Mouse (Mus musculus): Measurements from ENCODE around the gene Esr2. TPM values are rescaled to one million over a fixed set of nuclear protein-coding genes. Genes with fewer than 3 reads are reported as not detected.

The Esr2 gene
- polyA plus RNA-seq, 1 experiment from 2014 or later, result 0.08 TPM

DNA sequence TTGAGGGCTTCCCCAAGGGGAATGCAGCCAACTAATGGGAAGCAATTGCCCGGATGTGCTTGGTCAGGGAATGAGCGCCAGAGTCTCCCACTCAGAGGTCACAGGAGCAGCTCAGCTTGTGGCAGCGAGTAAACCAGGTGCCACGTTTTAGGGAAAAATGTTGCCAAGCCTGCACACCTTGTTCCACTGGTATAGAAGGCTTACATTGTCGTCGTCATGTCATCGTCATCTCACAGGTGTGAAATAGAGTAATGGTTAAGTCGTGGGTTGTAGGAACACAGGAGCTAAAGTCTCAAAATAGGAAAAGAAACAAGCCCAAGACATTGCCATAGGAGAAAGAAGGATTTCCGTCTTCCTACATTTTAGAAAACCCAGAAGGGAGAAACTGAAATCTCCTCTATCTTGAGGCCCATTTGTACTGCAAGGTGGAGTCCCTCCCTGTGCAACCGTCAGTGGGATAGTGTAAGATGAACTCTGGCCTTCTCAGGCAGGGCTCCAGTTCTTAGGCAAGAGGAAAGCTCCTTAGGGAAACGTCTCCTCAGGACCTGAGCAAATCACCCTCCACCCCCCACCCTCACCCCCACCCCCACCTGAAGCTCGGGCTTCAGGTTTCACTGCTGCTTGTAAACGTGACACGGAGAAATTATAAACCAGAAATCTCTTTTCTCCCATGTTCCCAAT is 96.0 kb downstream of the Esr2 start:
- Histone ChIP-seq H3K4me2 (replicated peaks) (peak overlapping the region; percentile 56), H3K4me3 (replicated peaks; ENCODE audit: low read length) (peak overlapping the region; percentile 44)

DNA sequence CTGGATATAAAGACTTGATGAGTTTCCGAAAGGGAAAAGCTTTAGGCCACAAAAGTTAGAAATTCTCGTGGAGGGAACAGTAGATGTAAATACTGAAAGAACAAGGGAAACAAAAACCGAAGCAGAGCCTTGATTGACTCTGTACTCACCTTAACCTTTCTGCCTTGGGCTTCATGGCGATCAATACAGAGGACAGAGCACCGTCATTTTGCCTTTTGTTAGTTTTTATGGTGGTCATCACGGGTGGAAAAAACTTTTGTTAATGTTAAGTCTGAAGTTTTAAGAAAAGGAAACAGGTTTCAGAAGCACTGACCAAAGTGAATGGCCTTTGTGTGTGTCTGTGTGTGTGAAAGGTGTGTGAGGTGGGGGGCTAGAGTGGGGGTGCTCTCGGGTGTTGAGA is 103.1 kb downstream of the Esr2 start:
- H3K36me3 ChIP-seq (replicated peaks; ENCODE audit: control insufficient read depth, insufficient read depth), result peaks cover 16% of the 10 kb centered on the region
- DNase-seq (ENCODE audit: low spot score) (no peak), ATAC-seq (ENCODE audit: low FRiP score) (no peak)
- no peaks in the 10 kb centered on the region for H3K9me3 ChIP-seq (ENCODE audit: control insufficient read depth, low read length)
- H3K4me3 ChIP-seq (replicated peaks; ENCODE audit: low read length), result no peak overlapping the region
- H3K4me2 ChIP-seq (replicated peaks), result no peak overlapping the region
- no peaks in the 10 kb centered on the region for H3K27me3 ChIP-seq (ENCODE audit: control insufficient read depth, insufficient read depth, low read length)
- H3K9ac ChIP-seq, result no peak overlapping the region
- no peak overlapping the region for H3K27ac ChIP-seq
- 28% methylated on average over 7 of the region's 7 CpGs for WGBS
- H3K4me1 ChIP-seq (replicated peaks; ENCODE audit: control insufficient read depth, insufficient read depth, low read length), result 0 out of 2 replicates have a peak, but pooled peaks cover 6% of the 10 kb centered on the region

More for the DNA sequence above, 96.0 kb downstream of the Esr2 start:
- WGBS, result 43% methylated on average over 14 of the region's 14 CpGs
- peak overlapping the region; percentile 94 for H3K27ac ChIP-seq
- H3K36me3 ChIP-seq (replicated peaks; ENCODE audit: control insufficient read depth, insufficient read depth), result no peaks in the 10 kb centered on the region; the same call in none of the 2 replicates
- H3K4me1 ChIP-seq (replicated peaks; ENCODE audit: control insufficient read depth, insufficient read depth, low read length), result peaks cover 22% of the 10 kb centered on the region
- H3K27me3 ChIP-seq (ENCODE audit: control insufficient read depth, insufficient read depth, low read length), result no peaks in the 10 kb centered on the region
- ATAC-seq (ENCODE audit: low FRiP score) (no peak; the same call in 1 of the 2 replicates), DNase-seq (ENCODE audit: low spot score) (peak; percentile 35)
- H3K9ac ChIP-seq, result peak overlapping the region; percentile 69
- H3K9me3 ChIP-seq (ENCODE audit: control insufficient read depth, low read length), result no peaks in the 10 kb centered on the region

DNA sequence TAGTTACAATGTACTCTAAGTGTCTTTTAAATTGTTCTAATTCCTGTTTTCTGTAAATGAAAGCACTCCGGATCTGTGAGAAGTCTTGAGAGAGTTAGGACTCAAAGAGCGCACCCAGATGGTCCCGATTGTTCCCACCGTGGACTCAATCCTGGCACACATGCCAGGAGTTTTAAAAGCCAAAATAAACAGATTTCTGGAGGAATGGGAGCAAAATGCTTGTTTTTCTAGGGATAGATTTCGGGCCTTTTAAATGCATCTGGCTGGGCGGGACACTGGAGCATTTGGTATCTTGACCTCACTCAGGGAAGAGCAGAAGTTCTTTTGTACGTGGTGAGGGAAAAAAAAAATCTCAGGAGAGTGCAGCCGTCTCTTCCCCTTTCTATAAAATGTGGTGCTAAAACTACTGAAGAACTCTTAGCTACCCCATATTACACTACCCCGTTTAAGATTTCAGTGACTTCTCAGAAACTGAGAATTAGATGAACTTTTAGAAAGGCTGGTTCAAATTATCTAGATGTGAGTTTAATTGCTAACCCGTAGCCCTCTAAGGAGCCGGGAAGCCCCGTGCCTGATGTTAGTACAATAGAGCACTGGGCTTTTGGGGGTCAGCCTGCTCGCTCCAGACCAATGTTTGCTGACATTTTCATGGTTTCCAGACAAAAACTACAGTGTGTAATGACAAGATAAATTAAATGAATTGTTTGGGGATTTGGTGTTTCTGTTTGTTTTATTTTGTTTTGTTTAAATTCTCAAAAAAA is 103.8 kb downstream of the Esr2 start:
- DNase-seq (ENCODE audit: low spot score), result no peak
- Histone ChIP-seq H3K9me3 (ENCODE audit: control insufficient read depth, low read length) (no peaks in the 10 kb centered on the region), H3K4me3 (replicated peaks; ENCODE audit: low read length) (no peak overlapping the region), H3K4me1 (replicated peaks; ENCODE audit: control insufficient read depth, insufficient read depth, low read length) (0 out of 2 replicates have a peak, but pooled peaks cover 6% of the 10 kb centered on the region), H3K4me2 (replicated peaks) (no peak overlapping the region), H3K9ac (no peak overlapping the region), H3K36me3 (replicated peaks; ENCODE audit: control insufficient read depth, insufficient read depth) (peaks cover 16% of the 10 kb centered on the region), H3K27ac (no peak overlapping the region), H3K27me3 (ENCODE audit: control insufficient read depth, insufficient read depth, low read length) (no peaks in the 10 kb centered on the region)
- no peak for ATAC-seq (ENCODE audit: low FRiP score)
- 14% methylated on average over 13 of the region's 13 CpGs for WGBS

DNA sequence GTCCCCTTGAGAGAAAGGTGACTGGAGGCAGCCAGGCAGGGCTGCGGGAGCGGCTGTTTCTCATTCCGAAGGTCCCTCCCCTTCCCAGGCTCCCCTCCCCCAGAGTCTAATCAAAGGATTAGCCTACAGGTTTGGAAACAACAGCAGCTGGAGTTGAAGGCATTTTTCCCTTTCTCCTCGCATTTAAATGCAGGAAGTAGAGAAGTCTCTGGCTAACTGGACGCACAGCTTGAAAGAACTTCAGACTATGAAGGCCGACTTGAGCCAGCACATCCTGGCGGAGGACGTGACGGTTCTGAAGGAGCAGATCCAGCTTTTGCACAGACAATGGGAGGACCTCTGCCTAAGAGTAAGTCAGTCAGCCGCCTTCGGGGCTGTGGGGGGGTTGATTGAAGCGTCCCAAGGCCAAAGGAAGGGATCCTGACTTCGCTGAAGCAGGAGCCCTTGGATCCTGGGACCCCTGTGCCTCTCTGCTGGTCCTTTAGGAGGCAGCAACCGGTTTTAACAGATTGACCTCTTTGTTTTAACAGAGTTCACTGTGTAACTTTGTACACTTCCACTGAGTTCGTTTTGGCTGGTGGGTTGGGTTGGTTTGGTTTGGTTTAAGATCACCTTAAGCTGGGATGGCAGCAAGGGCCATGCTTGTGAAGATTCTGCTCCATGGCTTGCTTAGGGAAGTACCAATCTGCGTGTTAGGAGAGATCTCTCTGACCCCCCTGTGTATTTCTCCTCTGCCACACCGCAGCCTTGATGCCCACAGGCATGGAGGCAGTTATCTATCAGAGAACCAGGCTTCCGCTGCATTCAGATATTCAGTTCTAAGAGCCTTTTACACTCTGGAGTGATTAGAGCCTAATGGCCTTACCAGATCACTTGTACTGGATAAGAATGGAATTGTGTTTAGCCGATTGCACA is 104.9 kb downstream of the Esr2 start:
- Histone ChIP-seq H3K9me3 (ENCODE audit: control insufficient read depth, low read length) (no peaks in the 10 kb centered on the region), H3K9ac (no peak overlapping the region), H3K4me1 (replicated peaks; ENCODE audit: control insufficient read depth, insufficient read depth, low read length) (0 out of 2 replicates have a peak, but pooled peaks cover 6% of the 10 kb centered on the region), H3K27ac (no peak overlapping the region), H3K36me3 (replicated peaks; ENCODE audit: control insufficient read depth, insufficient read depth) (peaks cover 16% of the 10 kb centered on the region), H3K4me3 (replicated peaks; ENCODE audit: low read length) (no peak overlapping the region), H3K4me2 (replicated peaks) (peak overlapping the region; percentile 8; the same call in 1 of the 2 replicates), H3K27me3 (ENCODE audit: control insufficient read depth, insufficient read depth, low read length) (no peaks in the 10 kb centered on the region)
- DNase-seq (ENCODE audit: low spot score) (no peak), ATAC-seq (ENCODE audit: low FRiP score) (no peak)
- WGBS, result 12% methylated on average over 19 of the region's 19 CpGs

Other genes starting within 250 kb of the Esr2 start
- gene Tex21, start 69.5 kb upstream of the Esr2 start, polyA plus RNA-seq (2014; fragmentation: Nextera tagmentation; extraction: Ambion mirVana), result 0.09 TPM in 1 of 2 replicates, not detected in the other
- 30.5 and 37.2 TPM in 2 replicates for gene Mthfd1, start 78.0 kb upstream of the Esr2 start, polyA plus RNA-seq (2014; fragmentation: Nextera tagmentation; extraction: Ambion mirVana)
- gene Akap5, start 147.6 kb upstream of the Esr2 start, polyA plus RNA-seq (2014; fragmentation: Nextera tagmentation; extraction: Ambion mirVana), result 11.8 and 12.1 TPM in 2 replicates
- gene Zbtb25, start 192.3 kb upstream of the Esr2 start, polyA plus RNA-seq (2014; fragmentation: Nextera tagmentation; extraction: Ambion mirVana), result 16.0 and 16.5 TPM in 2 replicates
- 4.2 and 4.7 TPM in 2 replicates for gene Zbtb1, start 193.0 kb upstream of the Esr2 start, polyA plus RNA-seq (2014; fragmentation: Nextera tagmentation; extraction: Ambion mirVana)
- 6.4 and 7.9 TPM in 2 replicates for gene Hspa2, start 226.9 kb upstream of the Esr2 start, polyA plus RNA-seq (2014; fragmentation: Nextera tagmentation; extraction: Ambion mirVana)
- 1.8 and 2.6 TPM in 2 replicates for gene Ppp1r36, start 240.3 kb upstream of the Esr2 start, polyA plus RNA-seq (2014; fragmentation: Nextera tagmentation; extraction: Ambion mirVana)